8 mouse cellular contexts compared by ENCODE assay signal in the genomic region with DNA sequence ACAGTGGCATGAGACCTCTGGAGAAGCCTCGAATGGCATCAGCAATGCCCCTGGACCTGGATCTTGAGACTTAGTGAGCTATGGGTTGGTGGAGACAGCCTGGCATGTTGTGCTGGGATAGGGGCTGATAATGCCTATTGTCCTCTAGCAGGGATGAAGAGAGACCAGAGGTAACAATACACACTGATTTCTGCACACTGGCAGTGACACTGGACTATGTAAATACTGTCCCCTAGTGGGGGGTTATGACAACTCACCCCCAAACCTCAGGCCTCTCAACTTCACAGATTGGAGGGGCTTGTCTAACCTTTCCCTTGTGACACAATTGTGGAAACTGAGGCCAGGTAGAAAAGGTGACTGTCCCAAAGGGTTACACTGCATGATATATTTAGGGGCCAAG.
DNase-seq lines count a peak whose midpoint lies in the region; ATAC-seq and TF ChIP-seq lines count a peak whose summit lies in the region.

No protein-coding gene starts in this region.

- TF ChIP-seq CTCF in C2C12 (IDR thresholded peaks at IDR 0.05; ENCODE audit: control insufficient read depth, insufficient read depth, insufficient read length), result peak; percentile 46

- no peaks in the 10 kb centered on the region for H3K36me3 ChIP-seq in heart, embryonic 12.5 days
- no peaks in the 10 kb centered on the region for H3K36me3 ChIP-seq in C2C12 (ENCODE audit: control insufficient read depth, insufficient read depth)
- H3K36me3 ChIP-seq in limb, embryonic 10.5 days, result no peaks in the 10 kb centered on the region

- no peak for DNase-seq in heart, adult 9 months (ENCODE audit: low spot score in 2 of 2)
- DNase-seq in brain, adult 2 months (ENCODE audit: low read depth, low spot score), result peak; percentile 60
- peak; percentile 45 for DNase-seq in heart, postnatal 4 days
- peak; percentile 42 for DNase-seq in limb, embryonic 10.5 days (ENCODE audit: low spot score)
- DNase-seq in retina, postnatal 7 days (ENCODE audit: low read depth, low spot score), result peak; percentile 24
- DNase-seq in right cerebral cortex, postnatal 14 days, result no peak

- H3ac ChIP-seq in C2C12 (ENCODE audit: control insufficient read depth, insufficient read length, low read depth), result no peak overlapping the region

- no peaks in the 10 kb centered on the region for H3K27me3 ChIP-seq in heart, embryonic 12.5 days (replicated peaks)
- H3K27me3 ChIP-seq in C2C12 (ENCODE audit: control insufficient read depth, insufficient read depth, insufficient read length), result no peaks in the 10 kb centered on the region
- H3K27me3 ChIP-seq in limb, embryonic 10.5 days (ENCODE audit: low read depth, poor library complexity, severe bottlenecking), result no peaks in the 10 kb centered on the region

- no peaks in the 10 kb centered on the region for H3K79me2 ChIP-seq in C2C12 (ENCODE audit: control insufficient read depth, insufficient read depth)

- H3K9ac ChIP-seq in heart, embryonic 12.5 days, result no peak overlapping the region

- H3K4me2 ChIP-seq in heart, embryonic 12.5 days, result no peak overlapping the region

- H3K4me1 ChIP-seq in heart, embryonic 12.5 days (replicated peaks), result 0 out of 2 replicates have a peak, but pooled peaks cover 3% of the 10 kb centered on the region
- H3K4me1 ChIP-seq in limb, embryonic 10.5 days, result no peaks in the 10 kb centered on the region; the same call in 1 of the 2 replicates

- no peaks in the 10 kb centered on the region for H3K79me3 ChIP-seq in C2C12 (ENCODE audit: low read depth)

- 77% methylated on average over 1 of the region's 1 CpGs for WGBS in heart, embryonic 12.5 days
- WGBS in limb, embryonic 10.5 days, result 88% methylated on average over 1 of the region's 1 CpGs

- ATAC-seq in heart, embryonic 12.5 days (ENCODE audit: insufficient number of reproducible peaks, low FRiP score), result peak; percentile 39

- no peaks in the 10 kb centered on the region for H3K9me3 ChIP-seq in heart, embryonic 12.5 days (replicated peaks)
- no peaks in the 10 kb centered on the region for H3K9me3 ChIP-seq in limb, embryonic 10.5 days (replicated peaks)

- H3K4me3 ChIP-seq in heart, embryonic 12.5 days, result no peak overlapping the region
- no peak overlapping the region for H3K4me3 ChIP-seq in C2C12 (ENCODE audit: insufficient read depth, poor library complexity, severe bottlenecking)
- no peak overlapping the region for H3K4me3 ChIP-seq in limb, embryonic 10.5 days

- H3K27ac ChIP-seq in heart, embryonic 12.5 days (ENCODE audit: poor library complexity, severe bottlenecking), result no peak overlapping the region
- peak overlapping the region; percentile 72; the same call in 1 of the 2 replicates for H3K27ac ChIP-seq in limb, embryonic 10.5 days

TF ChIP-seq in C2C12, 6 proteins besides CTCF, POLR2A, EP300 and RAD21:
- TF ChIP-seq USF1 (IDR thresholded peaks at IDR 0.05; ENCODE audit: low read depth) (no peak), FOSL1 (IDR thresholded peaks at IDR 0.05; ENCODE audit: insufficient read depth, low read length, poor library complexity, severe bottlenecking) (no peak), MYOD1 (IDR thresholded peaks at IDR 0.05; ENCODE audit: control insufficient read depth, insufficient read length, low read depth) (no peak), MAX (IDR thresholded peaks at IDR 0.05) (no peak), MYOG (IDR thresholded peaks at IDR 0.05; ENCODE audit: control insufficient read depth, extremely low read depth, insufficient read length) (no peak)

Comparison
In these comparisons a context has a peak if more than half of its experiments do, and no peak if none do; other contexts are left out.
1. DNase-seq: peak in brain, adult 2 months (single experiment), heart, postnatal 4 days (single experiment), limb, embryonic 10.5 days (single experiment) and retina, postnatal 7 days (single experiment); none in heart, adult 9 months (0 of 2) and right cerebral cortex, postnatal 14 days (single experiment).